Mouse (Mus musculus) urinary bladder, adult 18-20 months (tissue): ENCODE data around the gene Tfb2m.

ENCODE experiments used
- DNase-seq, 2 experiments: peaks; one replicate each; pipeline ENCODE4 v3.0.0; 2022; ENCODE audit warnings: low spot score in 2 of 2, mixed read lengths in 2 of 2

The Tfb2m gene

GRCm38 (mm10) chr1:179545768-179546550 lies at the start of gene Tfb2m, which contains the start of gene Cnst:
Tfb2m (minus strand) TSS chr1:179546267.
Cnst (plus strand) TSS chr1:179546370.
- DNase-seq, result peak; percentile 95 to 99

GRCm38 (mm10) chr1:179592972-179593371 lies 46.9 kb upstream of the Tfb2m start:
- DNase-seq, result no peak

GRCm38 (mm10) chr1:179592143-179592542 lies 46.1 kb upstream of the Tfb2m start:
- DNase-seq, result no peak

- DNase-seq, result no peak
These were observed 45.6 kb upstream of the Tfb2m start for GRCm38 (mm10) chr1:179591639-179592038.

- DNase-seq, result no peak
These were observed 42.2 kb upstream of the Tfb2m start for GRCm38 (mm10) chr1:179588230-179588629.

GRCm38 (mm10) chr1:179586430-179587095 lies 40.5 kb upstream of the Tfb2m start:
- no peak for DNase-seq

GRCm38 (mm10) chr1:179585646-179586045 lies 39.6 kb upstream of the Tfb2m start:
- DNase-seq, result no peak

- no peak for DNase-seq
These were observed 38.2 kb upstream of the Tfb2m start for GRCm38 (mm10) chr1:179584220-179584619.

GRCm38 (mm10) chr1:179583090-179583489 lies 37.0 kb upstream of the Tfb2m start:
- no peak for DNase-seq

- DNase-seq, result no peak
These were observed 36.0 kb upstream of the Tfb2m start for GRCm38 (mm10) chr1:179582021-179582433.

- DNase-seq, result no peak
These were observed 35.4 kb upstream of the Tfb2m start for GRCm38 (mm10) chr1:179581422-179581821.

- no peak for DNase-seq
These were observed 34.1 kb upstream of the Tfb2m start for GRCm38 (mm10) chr1:179580200-179580599.

GRCm38 (mm10) chr1:179578625-179579024 lies 32.6 kb upstream of the Tfb2m start:
- no peak for DNase-seq

- no peak for DNase-seq
These were observed 27.7 kb upstream of the Tfb2m start for GRCm38 (mm10) chr1:179573650-179574206.

GRCm38 (mm10) chr1:179571686-179572085 lies 25.6 kb upstream of the Tfb2m start:
- DNase-seq, result no peak

GRCm38 (mm10) chr1:179570482-179570881 lies 24.4 kb upstream of the Tfb2m start:
- DNase-seq, result no peak

- DNase-seq, result no peak
These were observed 22.8 kb upstream of the Tfb2m start for GRCm38 (mm10) chr1:179568690-179569398.

GRCm38 (mm10) chr1:179567558-179567957 lies 21.5 kb upstream of the Tfb2m start:
- DNase-seq, result no peak

GRCm38 (mm10) chr1:179563926-179564325 lies 17.9 kb upstream of the Tfb2m start:
- DNase-seq, result no peak

- no peak for DNase-seq
These were observed 17.1 kb upstream of the Tfb2m start for GRCm38 (mm10) chr1:179563211-179563610.

- no peak for DNase-seq
These were observed 14.9 kb upstream of the Tfb2m start for GRCm38 (mm10) chr1:179560845-179561430.
